Mouse (Mus musculus) megakaryocyte, embryonic 14.5 days (primary cell): Measurements from ENCODE around the gene Pla2g10.

Experiments
- FLI1 ChIP-seq: IDR thresholded peaks from 2 replicates; pipeline ENCODE4 v1.6.1; 2012; ENCODE audit warnings: low read length, inconsistent platforms, mixed read lengths
- GATA1 ChIP-seq: IDR thresholded peaks from 3 replicates; pipeline ENCODE4 v1.6.1; 2012; ENCODE audit warnings: mixed read lengths, low read length, inconsistent platforms, borderline replicate concordance

DNA sequence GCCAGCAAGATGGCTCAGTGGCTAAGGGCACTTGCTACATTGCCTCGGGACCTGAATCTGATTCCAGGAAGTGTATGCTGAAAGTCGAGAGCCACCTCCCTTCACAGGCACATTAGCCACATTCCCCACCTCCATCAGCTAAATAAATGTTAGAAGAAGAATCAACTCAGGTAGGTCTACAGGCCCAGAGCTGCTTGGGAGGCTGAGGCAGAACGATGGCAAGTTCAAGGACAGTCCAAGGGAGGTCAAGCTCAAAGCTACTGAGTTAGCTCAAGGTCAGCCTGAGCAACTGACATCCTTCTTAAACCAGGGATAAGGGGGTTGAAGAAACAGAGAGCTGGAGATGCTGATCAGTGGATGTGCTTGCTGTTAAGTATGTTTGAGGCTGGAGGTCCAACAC is 2.0 kb upstream of the Pla2g10 start:
- TF ChIP-seq GATA1 (no peak), FLI1 (no peak)
